Mouse (Mus musculus) embryo, embryonic 10 days (tissue): ENCODE measurements at regions not wholly inside any gene's neighbourhood (a gene's known extent, or its start where the extent isn't known, plus 50 kb on each side); places are given as distances from the start of the nearest gene placed in this dataset.

Experiments used
- DNase-seq: peaks from one replicate; pipeline ENCODE4 v3.0.0-alpha.2; 2015; ENCODE audit warnings: low spot score

- DNase-seq, result no peak
These were observed 129.2 kb downstream of the Mtx3 start for GRCm38 (mm10) chr13:92973791-92974190.

GRCm38 (mm10) chr13:92986719-92987553, 142.4 kb downstream of the Mtx3 start:
- DNase-seq, result peak; percentile 84

GRCm38 (mm10) chr13:92987691-92988090, 143.1 kb downstream of the Mtx3 start:
- DNase-seq, result no peak

GRCm38 (mm10) chr13:92988600-92988999, 144.0 kb downstream of the Mtx3 start:
- DNase-seq, result no peak

- no peak for DNase-seq
These were observed 146.0 kb downstream of the Mtx3 start for GRCm38 (mm10) chr13:92990316-92991206.
